Mouse (Mus musculus): ENCODE data around the gene Kdelr1. TPM values are rescaled to one million over a fixed set of nuclear protein-coding genes. Genes with fewer than 3 reads are reported as not detected.
"Not testable (repeated sequence)": the region's sequence is repeated elsewhere in the genome, so short reads cannot be mapped to it uniquely, and the experiment has no call there.

The Kdelr1 gene
- polyA plus RNA-seq, 1 experiment = not detected

DNA sequence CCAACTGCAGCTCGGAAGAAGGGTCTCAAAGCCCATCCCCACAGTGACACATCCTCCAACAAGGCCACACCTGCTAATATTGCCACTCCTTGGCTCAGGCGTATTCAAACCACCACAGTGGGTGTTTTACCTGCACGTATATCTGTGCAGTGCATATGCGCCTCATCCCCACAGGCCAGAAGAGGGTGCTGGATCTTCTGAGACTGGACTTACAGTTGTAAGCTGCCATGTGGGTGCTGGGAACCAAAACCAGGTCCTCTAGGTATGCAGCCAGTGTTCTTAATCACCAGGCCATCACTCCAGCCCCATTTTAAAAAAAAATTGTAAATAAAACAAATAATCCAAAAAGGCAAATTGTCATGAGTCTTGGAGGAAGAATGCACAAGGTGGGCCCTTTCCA, 8.0 kb downstream of the Kdelr1 start:
- H3K27ac ChIP-seq (ENCODE audit: insufficient read depth, low read depth, low read length) = no peak overlapping the region
- over 99% methylated on average over 4 of the region's 4 CpGs for WGBS
- H3K4me1 ChIP-seq (ENCODE audit: control insufficient read depth, insufficient read depth, low read length) = no peaks in the 10 kb centered on the region
- TF ChIP-seq POLR2A (IDR thresholded peaks at IDR 0.05; ENCODE audit: insufficient read depth, low read depth, low read length) = no peak
- TF ChIP-seq CTCF (IDR thresholded peaks at IDR 0.05; ENCODE audit: insufficient read depth, low read depth, low read length) = no peak
- no peak overlapping the region for H3K4me3 ChIP-seq (ENCODE audit: insufficient read depth, low read depth, low read length)

DNA sequence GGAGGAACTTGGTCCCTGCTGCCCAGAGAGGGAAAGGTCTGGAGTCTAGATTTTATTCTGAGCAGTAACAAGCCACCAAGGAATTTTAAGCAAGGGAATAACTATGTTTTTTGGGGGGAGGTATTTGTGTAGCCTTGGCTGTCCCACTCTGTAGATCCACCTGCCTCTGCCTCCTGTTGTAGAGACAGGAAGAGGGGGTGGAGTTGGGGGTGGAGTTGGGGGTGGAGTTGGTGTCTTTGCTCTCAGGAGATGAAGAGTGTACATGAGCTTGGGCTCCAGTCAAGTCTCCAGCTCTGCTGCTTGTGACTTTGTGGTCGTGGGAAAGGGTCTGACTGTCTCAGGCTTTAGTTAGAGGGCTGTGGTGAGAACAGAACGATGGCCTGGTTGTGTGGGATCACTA, 8.4 kb downstream of the Kdelr1 start:
- no peak overlapping the region for H3K27ac ChIP-seq (ENCODE audit: insufficient read depth, low read depth, low read length)
- WGBS = 90% methylated on average over 2 of the region's 2 CpGs
- no peaks in the 10 kb centered on the region for H3K4me1 ChIP-seq (ENCODE audit: control insufficient read depth, insufficient read depth, low read length)
- no peak overlapping the region for H3K4me3 ChIP-seq (ENCODE audit: insufficient read depth, low read depth, low read length)
- no peak for TF ChIP-seq POLR2A (IDR thresholded peaks at IDR 0.05; ENCODE audit: insufficient read depth, low read depth, low read length)

DNA sequence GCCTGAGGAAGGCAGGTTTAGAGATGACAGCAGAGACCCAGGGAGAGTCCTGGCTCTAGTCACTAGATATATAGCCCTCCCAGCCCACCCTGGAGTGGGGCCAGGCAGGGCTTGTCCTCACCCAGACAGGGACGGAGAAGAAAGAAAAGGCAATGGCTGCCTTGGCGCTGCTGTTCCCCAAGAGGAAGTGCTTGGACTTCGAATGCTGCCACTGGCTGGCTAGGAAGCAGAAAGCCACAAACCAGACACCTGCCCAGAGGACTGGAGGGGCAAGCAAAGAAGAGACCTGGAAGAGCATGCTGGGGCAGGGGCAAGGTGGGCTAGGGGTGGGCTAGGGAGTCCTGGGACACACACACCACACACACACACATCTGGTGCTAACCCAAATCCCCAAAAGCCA, 14.7 kb downstream of the Kdelr1 start:
- Histone ChIP-seq H3K27ac (ENCODE audit: insufficient read depth, low read depth, low read length) (no peak overlapping the region), H3K4me1 (ENCODE audit: control insufficient read depth, insufficient read depth, low read length) (no peaks in the 10 kb centered on the region), H3K4me3 (ENCODE audit: insufficient read depth, low read depth, low read length) (no peak overlapping the region)
- TF ChIP-seq CTCF (IDR thresholded peaks at IDR 0.05; ENCODE audit: insufficient read depth, low read depth, low read length) = no peak
- WGBS = 32% methylated on average over 3 of the region's 3 CpGs

DNA sequence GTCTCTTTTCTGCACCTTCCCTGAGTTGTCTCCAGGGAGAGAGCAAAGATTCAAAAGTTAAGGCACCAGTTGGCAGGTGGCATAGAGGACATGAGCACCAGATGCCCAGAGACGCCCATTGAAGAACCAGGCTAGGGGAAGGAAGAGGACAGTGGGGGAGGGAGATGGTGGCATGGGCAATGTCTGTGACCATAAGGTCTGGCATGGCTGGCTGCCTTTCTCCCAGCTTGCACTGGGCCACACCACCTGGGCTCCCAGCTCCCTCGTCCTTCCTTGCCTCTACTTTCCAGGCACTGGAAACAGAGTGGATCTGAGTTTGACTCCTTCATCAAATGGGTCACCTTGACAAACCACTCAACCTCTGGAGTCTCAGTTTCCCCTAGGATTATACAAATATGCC, 20.1 kb downstream of the Kdelr1 start:
- 95% methylated on average over 2 of the region's 2 CpGs for WGBS

DNA sequence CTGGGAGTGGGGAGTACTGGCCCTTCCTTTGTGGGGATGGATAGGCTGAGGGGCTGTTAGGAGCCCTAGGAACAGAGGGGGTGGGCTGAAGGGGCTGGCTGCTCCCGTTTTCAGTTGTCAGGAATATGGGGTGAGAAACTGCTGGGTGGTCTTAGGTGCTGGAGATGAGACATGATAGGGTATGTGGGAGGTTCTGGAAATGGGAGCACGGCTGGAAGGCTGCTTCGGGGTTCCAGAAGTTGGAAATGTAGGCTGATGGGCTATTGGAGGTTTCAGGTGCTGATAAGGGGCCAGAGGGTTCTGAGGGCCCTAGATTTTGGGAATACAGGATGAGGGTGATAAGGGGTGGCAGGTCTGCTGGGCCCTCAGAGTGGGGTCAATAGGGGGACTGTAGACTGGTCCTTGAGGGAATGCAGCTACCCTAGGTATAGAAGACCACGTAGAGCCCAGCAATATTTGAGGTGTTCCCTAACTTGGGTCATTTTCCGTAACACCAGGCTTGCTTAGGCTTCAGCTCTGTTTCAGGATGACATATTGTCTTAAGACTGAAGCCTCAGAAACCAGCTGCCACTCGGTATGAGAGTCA, 23.5 kb downstream of the Kdelr1 start:
- no peaks in the 10 kb centered on the region for H3K4me1 ChIP-seq (ENCODE audit: control insufficient read depth, insufficient read depth, low read length)
- WGBS = 73% methylated on average over 6 of the region's 6 CpGs
- H3K4me3 ChIP-seq (ENCODE audit: insufficient read depth, low read depth, low read length) = no peak overlapping the region
- TF ChIP-seq POLR2A (IDR thresholded peaks at IDR 0.05; ENCODE audit: insufficient read depth, low read depth, low read length) = no peak
- TF ChIP-seq CTCF (IDR thresholded peaks at IDR 0.05; ENCODE audit: insufficient read depth, low read depth, low read length) = no peak
- H3K27ac ChIP-seq (ENCODE audit: insufficient read depth, low read depth, low read length) = no peak overlapping the region

More for the DNA sequence above, 20.1 kb downstream of the Kdelr1 start:
- no peak for TF ChIP-seq CTCF (IDR thresholded peaks at IDR 0.05; ENCODE audit: insufficient read depth, low read depth, low read length)
- TF ChIP-seq POLR2A (IDR thresholded peaks at IDR 0.05; ENCODE audit: insufficient read depth, low read depth, low read length) = no peak
- no peak overlapping the region for H3K4me3 ChIP-seq (ENCODE audit: insufficient read depth, low read depth, low read length)
- no peak overlapping the region for H3K27ac ChIP-seq (ENCODE audit: insufficient read depth, low read depth, low read length)
- no peaks in the 10 kb centered on the region for H3K4me1 ChIP-seq (ENCODE audit: control insufficient read depth, insufficient read depth, low read length)

DNA sequence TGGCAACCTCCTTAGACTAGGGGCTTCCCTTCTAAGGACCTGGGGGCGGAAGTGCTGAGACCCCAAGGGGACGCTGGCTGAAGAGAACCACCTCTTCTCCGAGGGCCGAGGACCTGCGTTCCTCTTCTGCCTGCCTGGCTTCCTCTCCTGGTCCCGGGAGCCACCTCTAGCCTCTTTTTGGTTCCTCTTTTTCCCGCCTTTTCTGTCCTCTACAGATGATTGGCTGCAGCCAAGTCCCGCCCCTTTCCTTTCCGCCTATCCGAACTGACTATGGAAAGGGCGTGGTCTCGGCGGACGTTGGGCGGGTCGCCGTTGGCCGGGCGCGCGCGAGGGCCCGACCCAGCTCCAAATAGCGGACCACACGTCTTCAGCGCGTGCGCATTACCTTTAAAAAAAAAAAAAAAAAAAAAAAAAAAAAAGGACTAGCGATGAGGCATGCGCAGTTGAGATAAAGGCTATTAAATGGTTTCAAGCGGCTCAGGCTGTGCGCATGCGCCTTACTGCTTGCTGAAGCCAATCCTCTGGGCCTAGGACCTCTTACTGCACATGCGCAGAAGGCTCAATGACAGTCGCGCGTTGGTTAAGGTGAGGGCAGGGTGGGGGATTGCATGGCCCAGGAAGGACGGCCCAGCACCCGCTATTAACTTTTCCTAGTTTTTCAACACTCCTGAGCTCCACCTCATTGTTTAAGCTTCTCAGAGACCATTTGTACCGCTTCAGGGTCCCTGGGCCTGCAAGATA, 24.1 kb downstream of the Kdelr1 start, which contains the start of the genes Syngr4 and Tmem143:
Gene Syngr4 (minus strand): TSS at position 198 of the 741 bp plus-strand sequence.
Gene Tmem143 (plus strand): TSS at position 425 of the 741 bp plus-strand sequence.
- H3K27ac ChIP-seq (ENCODE audit: insufficient read depth, low read depth, low read length) = peak within 1 kb of the TSS; percentile 82
- no peaks in the 10 kb centered on the region for H3K4me1 ChIP-seq (ENCODE audit: control insufficient read depth, insufficient read depth, low read length)
- peak; percentile 67 for TF ChIP-seq POLR2A (IDR thresholded peaks at IDR 0.05; ENCODE audit: insufficient read depth, low read depth, low read length)
- TF ChIP-seq CTCF (IDR thresholded peaks at IDR 0.05; ENCODE audit: insufficient read depth, low read depth, low read length) = no peak
- H3K4me3 ChIP-seq (ENCODE audit: insufficient read depth, low read depth, low read length) = peak within 1 kb of the TSS; percentile 56
- under 1% methylated on average over 40 of the region's 40 CpGs for WGBS

DNA sequence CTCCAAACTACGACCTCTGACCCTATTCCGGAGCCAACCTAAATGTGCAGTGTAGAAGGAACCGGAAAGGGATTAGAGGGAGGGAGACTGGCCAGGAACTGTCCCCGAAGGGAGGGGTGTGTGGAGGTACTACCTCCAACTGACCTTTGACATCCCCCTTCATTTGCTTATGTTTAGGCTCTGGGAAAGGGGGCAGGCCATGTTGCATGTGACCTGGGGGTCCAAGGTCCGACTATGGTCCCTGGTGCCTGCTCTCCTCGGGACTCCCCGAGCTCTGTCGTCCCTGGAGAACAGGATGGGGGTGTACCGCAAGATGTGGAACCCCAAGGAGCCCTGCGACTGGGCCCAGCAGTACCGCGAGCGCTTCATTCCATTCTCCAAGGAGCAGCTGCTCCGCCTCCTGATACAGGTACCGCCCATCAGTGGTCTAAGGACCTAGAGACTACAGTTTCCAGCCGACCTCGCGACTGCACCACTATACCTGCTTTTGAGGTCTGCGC, 24.7 kb downstream of the Kdelr1 start:
- Histone ChIP-seq H3K4me3 (ENCODE audit: insufficient read depth, low read depth, low read length) (peak overlapping the region; percentile 56), H3K27ac (ENCODE audit: insufficient read depth, low read depth, low read length) (peak overlapping the region; percentile 82), H3K4me1 (ENCODE audit: control insufficient read depth, insufficient read depth, low read length) (no peaks in the 10 kb centered on the region)
- WGBS = 1% methylated on average over 19 of the region's 19 CpGs
- TF ChIP-seq POLR2A (IDR thresholded peaks at IDR 0.05; ENCODE audit: insufficient read depth, low read depth, low read length) (no peak; the same call in 1 of the 2 replicates), CTCF (IDR thresholded peaks at IDR 0.05; ENCODE audit: insufficient read depth, low read depth, low read length) (no peak)

DNA sequence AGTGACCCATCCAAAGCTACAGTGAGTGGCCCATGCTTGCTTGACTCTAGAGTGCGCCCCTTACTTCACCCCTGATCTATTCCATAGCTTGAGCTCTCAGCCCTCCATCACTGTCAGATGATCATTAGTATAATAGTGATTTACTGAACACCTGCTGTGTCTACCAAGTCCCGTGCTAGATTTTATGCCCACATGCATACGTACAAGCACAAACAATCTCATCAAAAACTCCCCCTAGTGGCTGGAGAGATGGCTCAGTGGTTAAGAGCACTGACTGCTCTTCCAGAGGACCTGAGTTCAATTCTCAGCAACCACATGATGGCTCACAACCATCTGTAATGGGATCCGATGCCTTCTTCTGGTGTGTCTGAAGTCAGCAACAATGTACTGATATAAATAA, 25.6 kb downstream of the Kdelr1 start:
- H3K4me1 ChIP-seq (ENCODE audit: control insufficient read depth, insufficient read depth, low read length); H3K4me3 ChIP-seq (ENCODE audit: insufficient read depth, low read depth, low read length); H3K27ac ChIP-seq (ENCODE audit: insufficient read depth, low read depth, low read length): not testable (repeated sequence)
- WGBS = 46% methylated on average over 4 of the region's 4 CpGs

DNA sequence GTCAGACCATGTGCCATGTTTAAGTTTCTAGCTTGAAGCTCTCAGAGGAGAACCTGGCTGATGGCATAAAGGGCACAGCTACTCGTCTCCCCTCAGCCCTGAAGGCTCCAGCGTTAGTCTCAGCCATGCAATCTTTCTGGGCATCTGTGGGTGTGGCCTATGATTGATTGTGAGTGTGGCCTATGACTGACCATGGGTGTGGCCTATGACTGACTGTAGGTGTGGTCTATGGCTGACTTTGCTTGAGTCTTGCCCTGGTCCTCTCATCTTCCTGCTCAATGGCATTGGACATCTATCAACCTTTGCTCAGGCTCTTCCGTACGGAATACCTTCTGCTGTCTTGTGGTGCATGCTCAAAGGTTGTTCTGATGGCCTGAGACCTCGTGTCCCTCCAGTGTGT, 29.0 kb downstream of the Kdelr1 start:
- WGBS = 65% methylated on average over 5 of the region's 5 CpGs
- Histone ChIP-seq H3K27ac (ENCODE audit: insufficient read depth, low read depth, low read length) (no peak overlapping the region), H3K4me1 (ENCODE audit: control insufficient read depth, insufficient read depth, low read length) (no peaks in the 10 kb centered on the region), H3K4me3 (ENCODE audit: insufficient read depth, low read depth, low read length) (no peak overlapping the region)
- no peak for TF ChIP-seq POLR2A (IDR thresholded peaks at IDR 0.05; ENCODE audit: insufficient read depth, low read depth, low read length)
- TF ChIP-seq CTCF (IDR thresholded peaks at IDR 0.05; ENCODE audit: insufficient read depth, low read depth, low read length) = no peak

Data from olfactory bulb, adult 2 months (tissue).